Mouse (Mus musculus) kidney, postnatal 0 days (tissue): ENCODE results near the gene Sv2a. TPM values are rescaled to one million over a fixed set of nuclear protein-coding genes. Genes with fewer than 3 reads are reported as not detected.

Experiments used
- ATAC-seq: fragments of 200-750 bp; cut with Nextera tagmentation; replicated peaks from 2 replicates; pipeline ENCODE4 v1.8.0; 2017; ENCODE audit warnings: low read depth, moderate number of reproducible peaks, moderate TSS enrichment, moderate library complexity; ENCODE audit not compliant: low FRiP score
- DNase-seq: peaks from one replicate; pipeline ENCODE4 v3.0.0-alpha.2; 2016; ENCODE audit warnings: low spot score
- H3K27ac ChIP-seq: fragments of 300-500 bp; sonication (generic); 2 replicates; pipeline ENCODE4 v1.5.1; 2014; ENCODE audit warnings: mild to moderate bottlenecking
- H3K27me3 ChIP-seq: fragments of 300-500 bp; sonication (generic); 2 replicates; pipeline ENCODE4 v1.6.1; 2014; ENCODE audit warnings: low read length, mixed read lengths; ENCODE audit not compliant: insufficient read depth
- H3K36me3 ChIP-seq: fragments of 300-500 bp; sonication (generic); 2 replicates; pipeline ENCODE4 v1.6.1; 2014; ENCODE audit warnings: low read length, mixed read lengths; ENCODE audit not compliant: insufficient read depth
- H3K4me1 ChIP-seq: fragments of 300-500 bp; sonication (generic); replicated peaks from 2 replicates; pipeline ENCODE4 v1.6.1; 2014; ENCODE audit warnings: antibody characterized with exemption, low read length, mixed read lengths; ENCODE audit not compliant: insufficient read depth
- H3K4me2 ChIP-seq: fragments of 300-500 bp; sonication (generic); 2 replicates; pipeline ENCODE4 v1.6.1; 2014; ENCODE audit warnings: mild to moderate bottlenecking, low read length, moderate library complexity, mixed read lengths
- H3K4me3 ChIP-seq: fragments of 300-500 bp; sonication (generic); replicated peaks from 2 replicates; pipeline ENCODE4 v1.5.1; 2014; ENCODE audit warnings: low read depth, low read length
- H3K9ac ChIP-seq: fragments of 300-500 bp; sonication (generic); 2 replicates; pipeline ENCODE4 v1.6.1; 2014; ENCODE audit warnings: low read depth, low read length
- H3K9me3 ChIP-seq: fragments of 300-500 bp; sonication (generic); replicated peaks from 2 replicates; pipeline ENCODE4 v1.6.1; 2016; ENCODE audit warnings: low read length, inconsistent platforms, mixed read lengths
- CTCF ChIP-seq: IDR thresholded peaks from 2 replicates; pipeline ENCODE4 v1.5.1; 2016; ENCODE audit warnings: antibody characterized with exemption, low read depth, mild to moderate bottlenecking, moderate library complexity
- WGBS: fragments of 180-500 bp; shearing (Covaris S2); extraction: QIAGEN DNeasy Blood & Tissue Kit; methylation state at CpG from one replicate; pipeline ENCODE4 v1.1.7; 2014; 5-methylcytosine and 5-hydroxymethylcytosine counted together
- polyA plus RNA-seq: library from polyadenylated mRNA; unstranded; fragments of >200 nt; fragmentation: Nextera tagmentation; extraction: Ambion mirVana; gene quantifications from 2 replicates; pipeline ENCODE4 v1.2.1, GENCODE M21; 2015

Gene Sv2a
- polyA plus RNA-seq, 1 experiment from 2014 or later: 12.2 TPM

GRCm38 (mm10) chr3:96163040-96163439, 17.9 kb upstream of the Sv2a start:
- peak overlapping the region; percentile 61 for H3K4me3 ChIP-seq
- H3K27me3 ChIP-seq: no peaks in the 10 kb centered on the region
- 0 out of 2 replicates have a peak, but pooled peaks cover 6% of the 10 kb centered on the region for H3K36me3 ChIP-seq
- no peak for ATAC-seq
- 88% methylated on average over 6 of the region's 6 CpGs for WGBS
- H3K4me2 ChIP-seq: peak overlapping the region; percentile 95
- 0 out of 2 replicates have a peak, but pooled peaks cover 13% of the 10 kb centered on the region for H3K4me1 ChIP-seq
- H3K27ac ChIP-seq: peak overlapping the region; percentile 93; the same call in 1 of the 2 replicates
- H3K9me3 ChIP-seq: no peaks in the 10 kb centered on the region
- TF ChIP-seq CTCF: no peak
- no peak for DNase-seq
- peak overlapping the region; percentile 72; the same call in 1 of the 2 replicates for H3K9ac ChIP-seq

- H3K27me3 ChIP-seq: no peaks in the 10 kb centered on the region
- TF ChIP-seq CTCF: no peak
- no peaks in the 10 kb centered on the region for H3K9me3 ChIP-seq
- 71% methylated on average over 12 of the region's 12 CpGs for WGBS
- no peak overlapping the region for H3K27ac ChIP-seq
- H3K36me3 ChIP-seq: 0 out of 2 replicates have a peak, but pooled peaks cover 6% of the 10 kb centered on the region
- no peak overlapping the region for H3K4me2 ChIP-seq
- H3K9ac ChIP-seq: no peak overlapping the region
- no peak overlapping the region for H3K4me3 ChIP-seq
- DNase-seq (no peak), ATAC-seq (no peak)
- peaks cover 16% of the 10 kb centered on the region; the same call in 1 of the 2 replicates for H3K4me1 ChIP-seq
Measured at GRCm38 (mm10) chr3:96168466-96169158, 12.3 kb upstream of the Sv2a start.

GRCm38 (mm10) chr3:96170276-96170675, 10.7 kb upstream of the Sv2a start:
- WGBS: 91% methylated on average over 4 of the region's 4 CpGs
- DNase-seq: no peak
- no peak overlapping the region for H3K9ac ChIP-seq
- no peaks in the 10 kb centered on the region for H3K9me3 ChIP-seq
- no peak for TF ChIP-seq CTCF
- no peak overlapping the region for H3K4me2 ChIP-seq
- H3K4me1 ChIP-seq: peaks cover 20% of the 10 kb centered on the region
- no peak overlapping the region for H3K4me3 ChIP-seq
- 0 out of 2 replicates have a peak overlapping the region, but pooled peaks have one; percentile 99 for H3K27ac ChIP-seq
- ATAC-seq: no peak
- no peaks in the 10 kb centered on the region for H3K27me3 ChIP-seq
- H3K36me3 ChIP-seq: peaks cover 9% of the 10 kb centered on the region; the same call in 1 of the 2 replicates

- Histone ChIP-seq H3K36me3 (peaks cover 15% of the 10 kb centered on the region; the same call in 1 of the 2 replicates), H3K4me1 (peaks cover 20% of the 10 kb centered on the region), H3K27ac (peak overlapping the region; percentile 99), H3K9me3 (no peaks in the 10 kb centered on the region), H3K4me2 (peak overlapping the region; percentile 93), H3K9ac (peak overlapping the region; percentile 81), H3K27me3 (no peaks in the 10 kb centered on the region), H3K4me3 (peak overlapping the region; percentile 98)
- 50% methylated on average over 10 of the region's 10 CpGs for WGBS
- no peak for TF ChIP-seq CTCF
- ATAC-seq (no peak), DNase-seq (peak; percentile 24)
Measured at GRCm38 (mm10) chr3:96170976-96171545, 9.9 kb upstream of the Sv2a start.

GRCm38 (mm10) chr3:96171583-96172196, 9.3 kb upstream of the Sv2a start:
- WGBS: 11% methylated on average over 18 of the region's 18 CpGs
- DNase-seq (no peak), ATAC-seq (no peak)
- no peak for TF ChIP-seq CTCF
- H3K4me2 ChIP-seq: peak overlapping the region; percentile 93
- H3K9me3 ChIP-seq: no peaks in the 10 kb centered on the region
- H3K36me3 ChIP-seq: peaks cover 21% of the 10 kb centered on the region; the same call in 1 of the 2 replicates
- H3K4me1 ChIP-seq: peaks cover 20% of the 10 kb centered on the region
- no peaks in the 10 kb centered on the region for H3K27me3 ChIP-seq
- peak overlapping the region; percentile 81 for H3K9ac ChIP-seq
- peak overlapping the region; percentile 99 for H3K27ac ChIP-seq
- H3K4me3 ChIP-seq: peak overlapping the region; percentile 98
